Mouse (Mus musculus) embryonic fibroblast, embryonic 13.5 days (primary cell): ENCODE results near the gene Znfx1.

Experiments
- CTCF ChIP-seq: IDR thresholded peaks from 2 replicates; pipeline ENCODE4 v1.5.1; 2011; ENCODE audit warnings: mild to moderate bottlenecking, control low read depth, low read length, moderate library complexity, borderline replicate concordance; ENCODE audit not compliant: insufficient read depth
- POLR2A ChIP-seq: IDR thresholded peaks from 2 replicates; pipeline ENCODE4 v1.6.1; 2011; ENCODE audit warnings: low read depth, mild to moderate bottlenecking, control low read depth, low read length, moderate library complexity

DNA sequence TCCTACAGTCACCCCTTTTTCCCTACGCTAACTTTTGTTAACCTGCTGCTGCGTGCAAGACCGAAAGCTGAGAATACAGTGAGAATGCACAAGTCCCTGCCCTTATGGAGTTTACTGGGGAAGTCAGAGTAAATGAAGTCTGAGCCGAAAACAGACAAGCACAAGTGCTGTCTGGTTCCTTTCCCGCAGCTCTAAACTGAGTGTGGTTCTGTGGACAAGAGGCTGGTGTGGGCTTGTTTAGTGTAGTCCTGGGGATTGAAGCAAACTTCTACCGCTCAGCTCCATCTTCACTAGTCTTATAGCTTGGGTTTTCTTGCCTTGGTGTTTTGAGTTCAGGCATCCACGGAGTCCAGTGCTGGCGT is 66.3 kb downstream of the Znfx1 start:
- 0 out of 2 replicates have a peak, but pooled peaks have one; percentile 34 for TF ChIP-seq POLR2A
- no peak for TF ChIP-seq CTCF
